Mouse (Mus musculus) liver, adult 2 months (tissue): ENCODE results near the gene Gm17416. TPM values are rescaled to one million over a fixed set of nuclear protein-coding genes. Genes with fewer than 3 reads are reported as not detected.
A peak's percentile ranks its signal among the peaks of the same experiment; 100 is the strongest.

Source experiments
- DNase-seq: peaks from one replicate; pipeline ENCODE4 v3.0.0-alpha.2; 2011; ENCODE audit warnings: low read depth, low spot score; ENCODE audit errors: extremely low read depth
- H3K27ac ChIP-seq: fragments of 200-500 bp; replicated peaks from 2 replicates; pipeline ENCODE4 v1.5.1; 2012; ENCODE audit warnings: low read depth, mild to moderate bottlenecking, control low read depth, inconsistent platforms, low read length; ENCODE audit not compliant: insufficient read depth
- H3K27me3 ChIP-seq: fragments of 200-500 bp; 2 replicates; pipeline ENCODE4 v1.6.1; 2012; ENCODE audit warnings: mild to moderate bottlenecking, moderate library complexity, low read length, inconsistent platforms; ENCODE audit not compliant: control insufficient read depth, insufficient read depth
- H3K36me3 ChIP-seq: fragments of 200-500 bp; 2 replicates; pipeline ENCODE4 v1.6.1; 2012; ENCODE audit warnings: low read length, inconsistent platforms; ENCODE audit not compliant: control insufficient read depth, insufficient read depth
- H3K4me1 ChIP-seq: fragments of 200-500 bp; 2 replicates; pipeline ENCODE4 v1.6.1; 2011; ENCODE audit warnings: low read length; ENCODE audit not compliant: control insufficient read depth, insufficient read depth
- H3K4me3 ChIP-seq: fragments of 200-500 bp; 2 replicates; pipeline ENCODE4 v1.5.1; 2011; ENCODE audit warnings: low read depth, mild to moderate bottlenecking, control low read depth, low read length, moderate library complexity; ENCODE audit not compliant: insufficient read depth
- H3K79me2 ChIP-seq: fragments of 200-500 bp; 2 replicates; pipeline ENCODE4 v1.6.1; 2012; ENCODE audit warnings: inconsistent platforms, mild to moderate bottlenecking, low read length, moderate library complexity; ENCODE audit not compliant: control insufficient read depth, insufficient read depth
- H3K9ac ChIP-seq: fragments of 200-500 bp; 2 replicates; pipeline ENCODE4 v1.6.1; 2012; ENCODE audit warnings: low read depth, mild to moderate bottlenecking, control low read depth, inconsistent platforms, low read length
- CTCF ChIP-seq: fragments of 200-500 bp; IDR thresholded peaks from 2 replicates; pipeline ENCODE4 v1.5.1; 2011; ENCODE audit warnings: low read depth, low read length, control low read depth
- POLR2A ChIP-seq: fragments of 200-500 bp; IDR thresholded peaks from 2 replicates; pipeline ENCODE4 v1.6.1; 2011; ENCODE audit warnings: low read length, control low read depth; ENCODE audit not compliant: insufficient read depth; ENCODE audit errors: extremely low read depth
- WGBS: fragments of 180-500 bp; shearing (Covaris S2); methylation state at CpG from one replicate; pipeline ENCODE4 v1.1.7; 2018; 5-methylcytosine and 5-hydroxymethylcytosine counted together
- polyA plus RNA-seq: library from polyadenylated mRNA; depleted of rRNA; stranded (reverse); fragments of >200 nt; gene quantifications from 2 replicates; pipeline ENCODE4 v1.2.3, GENCODE M21; 2012; rRNA removed
- total RNA-seq: library from RNA; depleted of rRNA; stranded (reverse); fragments of >200 nt; gene quantifications from 2 replicates; pipeline ENCODE4 v1.2.3, GENCODE M21; 2014; rRNA removed

Gm17416 gene
- total RNA-seq (not detected in 2 replicates), polyA plus RNA-seq (not detected in 2 replicates)

DNA sequence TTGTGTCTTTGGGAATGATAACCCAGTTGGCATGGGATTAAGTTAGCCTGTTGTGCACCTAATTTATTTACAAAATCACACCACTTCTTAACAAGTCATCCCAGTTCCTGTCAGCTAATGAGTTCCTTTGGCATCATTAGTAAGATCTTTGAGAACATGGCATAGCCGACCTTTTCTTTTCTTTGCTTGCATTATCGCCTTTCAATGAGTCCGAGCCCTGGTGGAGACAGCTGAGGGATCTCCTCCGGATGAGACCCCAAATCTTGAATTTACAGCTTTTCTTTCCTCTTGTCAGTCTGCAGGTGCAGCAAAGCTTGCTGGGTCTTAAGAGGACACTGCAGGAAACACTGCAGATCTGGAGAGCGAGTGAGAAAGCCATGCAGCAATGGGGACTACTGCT lies at the start of gene Gm17416:
Gene Gm17416 (plus strand): TSS at position 301 of the 400 bp plus-strand sequence.
- Histone ChIP-seq H3K4me1 (no peaks in the 10 kb centered on the region), H3K9ac (no peak within 1 kb of the TSS), H3K79me2 (no peaks in the 10 kb centered on the region), H3K36me3 (no peaks in the 10 kb centered on the region), H3K27ac (no peak within 1 kb of the TSS), H3K4me3 (no peak within 1 kb of the TSS), H3K27me3 (no peaks in the 10 kb centered on the region)
- TF ChIP-seq POLR2A (no peak), CTCF (no peak)
- no peak for DNase-seq
- WGBS, result 89% methylated on average over 5 of the region's 5 CpGs

DNA sequence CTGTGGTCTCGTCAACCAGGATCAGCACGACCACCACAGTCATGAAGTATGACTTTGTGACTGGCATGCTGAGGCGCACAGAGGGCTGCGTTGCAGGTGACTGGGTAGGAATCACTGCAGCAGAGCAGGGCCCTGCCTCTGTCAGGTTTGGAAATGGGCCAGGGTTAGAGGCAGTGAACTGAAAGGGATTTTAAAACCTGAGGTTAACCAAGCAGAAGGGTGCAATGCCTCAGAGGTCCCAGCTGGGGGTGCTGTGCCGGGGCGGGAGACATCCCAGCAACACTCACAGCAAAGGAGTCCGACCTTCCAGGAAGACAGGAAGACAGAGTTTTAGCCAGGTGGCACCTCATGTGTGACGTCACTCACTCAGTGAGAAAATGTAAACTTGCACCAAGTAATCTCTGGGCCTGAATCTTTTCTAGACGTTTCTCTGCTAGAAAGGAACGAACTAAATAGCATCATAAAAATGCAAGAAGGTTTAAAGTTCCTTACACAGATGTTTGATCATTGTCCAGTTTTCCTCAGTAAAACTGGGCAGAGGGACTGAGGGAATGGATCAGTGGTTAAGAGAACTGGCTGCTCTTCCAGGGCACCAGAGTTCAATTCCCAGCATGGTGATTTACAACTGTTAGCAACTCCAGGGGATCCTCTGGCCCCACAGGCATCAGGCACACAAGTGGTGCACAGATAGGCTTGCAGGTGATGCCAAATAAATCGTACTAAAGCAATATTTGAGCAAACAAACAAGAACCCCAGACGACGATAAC lies 29.0 kb upstream of the Gm17416 start, which contains the start of gene Defb29:
Gene Defb29 (minus strand): TSS at position 155 of the 767 bp plus-strand sequence.
- WGBS, result 54% methylated on average over 13 of the region's 13 CpGs

DNA sequence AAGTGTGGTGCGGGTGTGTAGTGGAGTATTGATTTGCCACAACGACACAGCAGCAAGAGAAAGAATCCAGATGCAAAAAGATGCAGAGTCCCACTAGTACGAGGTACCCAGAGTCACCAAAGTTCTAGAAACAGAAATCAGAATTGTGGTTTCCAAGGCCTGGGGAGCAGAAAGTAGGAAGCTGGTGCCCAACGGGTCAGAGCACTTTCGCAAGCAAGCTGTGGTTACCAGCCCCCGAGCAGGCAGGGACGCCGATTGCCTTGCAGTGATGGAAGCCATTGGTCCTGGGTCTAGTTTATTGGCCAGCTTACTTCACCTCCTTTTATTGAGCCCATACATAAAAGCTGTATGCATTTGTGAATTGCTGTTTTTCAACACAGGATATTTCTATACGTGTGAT lies 27.2 kb upstream of the Gm17416 start:
- Histone ChIP-seq H3K27ac (no peak overlapping the region), H3K27me3 (no peaks in the 10 kb centered on the region), H3K4me1 (no peaks in the 10 kb centered on the region), H3K79me2 (no peaks in the 10 kb centered on the region), H3K9ac (no peak overlapping the region), H3K36me3 (no peaks in the 10 kb centered on the region), H3K4me3 (no peak overlapping the region)
- WGBS, result 71% methylated on average over 9 of the region's 9 CpGs
- no peak for TF ChIP-seq POLR2A
- TF ChIP-seq CTCF, result no peak
- DNase-seq, result no peak

More for the DNA sequence above, 29.0 kb upstream of the Gm17416 start, which contains the start of gene Defb29:
- H3K4me1 ChIP-seq, result no peaks in the 10 kb centered on the region
- H3K27ac ChIP-seq, result no peak within 1 kb of the TSS
- H3K9ac ChIP-seq, result no peak within 1 kb of the TSS
- no peaks in the 10 kb centered on the region for H3K27me3 ChIP-seq
- 0 out of 2 replicates have a peak, but pooled peaks have one; percentile 26 for TF ChIP-seq CTCF
- no peak for TF ChIP-seq POLR2A
- H3K36me3 ChIP-seq, result no peaks in the 10 kb centered on the region
- no peak for DNase-seq
- no peaks in the 10 kb centered on the region for H3K79me2 ChIP-seq
- H3K4me3 ChIP-seq, result no peak within 1 kb of the TSS

DNA sequence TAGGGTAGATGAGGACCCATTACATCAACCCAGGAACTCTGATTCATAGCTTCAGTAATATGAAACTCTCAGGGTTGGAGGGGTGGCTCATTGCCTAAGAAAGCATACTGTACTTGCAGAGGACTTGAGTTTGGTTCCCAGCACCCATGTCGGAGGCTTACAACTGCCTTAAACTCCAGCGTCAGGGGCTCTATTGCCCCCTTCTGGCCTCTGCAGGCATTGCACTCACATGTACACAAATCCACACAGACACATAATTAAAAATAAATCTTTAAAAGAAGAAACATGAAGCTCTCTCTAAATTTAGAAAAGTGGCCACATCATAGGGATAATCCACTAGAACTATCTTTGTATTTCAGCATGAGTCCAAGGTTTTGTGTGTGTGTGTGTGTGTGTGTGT lies 26.2 kb upstream of the Gm17416 start:
- TF ChIP-seq CTCF, result no peak
- no peak for TF ChIP-seq POLR2A
- Histone ChIP-seq H3K27me3 (no peaks in the 10 kb centered on the region), H3K4me1 (peaks cover 5% of the 10 kb centered on the region; the same call in 1 of the 2 replicates), H3K36me3 (no peaks in the 10 kb centered on the region), H3K79me2 (no peaks in the 10 kb centered on the region), H3K9ac (no peak overlapping the region), H3K4me3 (no peak overlapping the region), H3K27ac (no peak overlapping the region)
- 74% methylated on average over 2 of the region's 2 CpGs for WGBS
- no peak for DNase-seq

DNA sequence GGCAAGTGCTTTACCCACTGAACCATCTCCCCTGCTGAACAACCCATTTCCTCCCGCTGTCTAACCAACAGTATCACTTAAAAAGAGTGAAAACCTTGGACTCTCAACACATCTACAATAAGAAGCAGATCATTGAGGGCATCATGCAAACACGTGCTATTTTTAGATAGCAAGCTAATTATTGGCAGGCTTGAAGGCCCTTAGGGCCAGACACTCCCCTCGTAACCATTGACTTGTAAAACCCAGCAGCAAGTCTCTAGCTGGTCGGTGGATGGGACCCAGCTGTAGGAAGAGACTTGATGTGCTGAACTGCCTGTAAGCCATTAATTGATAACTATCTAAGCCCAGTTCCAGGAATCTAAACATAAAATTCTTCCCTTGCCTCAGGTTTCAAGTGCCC lies 25.7 kb upstream of the Gm17416 start:
- Histone ChIP-seq H3K27ac (no peak overlapping the region), H3K27me3 (no peaks in the 10 kb centered on the region), H3K9ac (no peak overlapping the region), H3K79me2 (no peaks in the 10 kb centered on the region), H3K4me1 (peaks cover 8% of the 10 kb centered on the region; the same call in 1 of the 2 replicates), H3K4me3 (no peak overlapping the region), H3K36me3 (no peaks in the 10 kb centered on the region)
- TF ChIP-seq CTCF (no peak), POLR2A (no peak)
- no peak for DNase-seq
- WGBS, result 73% methylated on average over 4 of the region's 4 CpGs

DNA sequence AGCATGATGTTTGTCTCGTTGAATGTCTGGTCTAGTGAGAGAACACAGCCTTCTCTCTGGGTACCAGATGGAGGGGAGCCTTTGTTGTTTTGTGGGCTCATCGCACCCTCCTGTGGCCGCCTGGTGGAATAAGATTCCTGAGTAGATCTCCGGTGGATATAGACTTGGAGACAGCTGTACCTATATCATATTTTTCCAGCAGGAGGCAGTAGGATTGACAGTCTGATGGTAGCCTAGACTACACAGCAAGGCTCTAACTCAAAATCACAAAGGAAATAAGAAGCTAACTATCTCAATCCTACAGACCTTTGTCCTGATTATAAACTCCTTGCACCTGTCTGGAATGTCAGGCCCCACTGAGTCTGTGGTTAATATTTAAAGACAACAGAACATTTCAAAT lies 24.4 kb upstream of the Gm17416 start:
- no peak overlapping the region for H3K4me3 ChIP-seq
- TF ChIP-seq POLR2A (no peak), CTCF (peak; percentile 39)
- no peak overlapping the region for H3K27ac ChIP-seq
- H3K27me3 ChIP-seq, result no peaks in the 10 kb centered on the region
- no peaks in the 10 kb centered on the region for H3K36me3 ChIP-seq
- H3K79me2 ChIP-seq, result no peaks in the 10 kb centered on the region
- WGBS, result 28% methylated on average over 4 of the region's 4 CpGs
- no peak for DNase-seq
- H3K9ac ChIP-seq, result no peak overlapping the region
- H3K4me1 ChIP-seq, result peaks cover 12% of the 10 kb centered on the region; the same call in 1 of the 2 replicates
